Mouse (Mus musculus) Patski (cell line): Measurements from ENCODE around the gene Arf6. TPM values are rescaled to one million over a fixed set of nuclear protein-coding genes. Genes with fewer than 3 reads are reported as not detected.
A peak's percentile ranks its signal among the peaks of the same experiment; 100 is the strongest.
"Not testable (repeated sequence)": the region's sequence is repeated elsewhere in the genome, so short reads cannot be mapped to it uniquely, and the experiment has no call there.

Experiments
- ATAC-seq: fragments of 100-300 bp; one replicate; pipeline ENCODE4 v1.8.0; 2021
- CTCF ChIA-PET: fragments of 350-600 bp; sonication (Branson Sonifier 250); formaldehyde crosslinking; loops from one replicate; lab custom pipeline; 2022; ENCODE audit warnings: inconsistent platforms; lab: Charles Lee
- POLR2A ChIA-PET: fragments of 350-600 bp; sonication (Branson Sonifier 250); formaldehyde crosslinking; loops from one replicate; lab custom pipeline; 2022; ENCODE audit warnings: antibody characterized with exemption, inconsistent platforms; lab: Charles Lee
- DNase-seq: peaks from one replicate; pipeline ENCODE4 v3.0.0-alpha.2; 2011; ENCODE audit warnings: low read depth, low spot score
- H3K27me3 ChIP-seq: fragments of 371-371 bp; one replicate; pipeline ENCODE4 v1.5.1; 2021
- CTCF ChIP-seq: fragments of 100-300 bp; IDR thresholded peaks from one replicate; pipeline ENCODE4 v1.5.1; 2021
- in situ Hi-C: fragments of 300-500 bp; cut with MboI; formaldehyde crosslinking; loops from 3 replicates; pipeline ENCODE4 v1.11.1; 2018; ENCODE audit warnings: low pct_unique_long_range_greater_than_20kb, mixed read lengths
- polyA plus RNA-seq: library from polyadenylated mRNA; unstranded; gene quantifications from one replicate; pipeline ENCODE4 v1.2.3, GENCODE M21; 2021

Arf6 gene
- polyA plus RNA-seq, 1 experiment from 2014 or later, result 115 TPM

GRCm38 (mm10) chr12:69361919-69362318 is 10.0 kb upstream of the Arf6 start:
- in situ Hi-C loops, result loop anchor here (25.0 kb wide), 1 partner anchor 525 kb away; the partner anchor contains the start of genes Atl1 and Map4k5
- no peak for ATAC-seq
- CTCF ChIA-PET, result interaction anchor here (1.0 to 1.3 kb wide), 3 partner anchors 12 to 214 kb away, joined by 3 read pairs; no protein-coding TSS in a partner anchor

GRCm38 (mm10) chr12:69362388-69362787 is 9.6 kb upstream of the Arf6 start:
- no peaks in the 10 kb centered on the region for H3K27me3 ChIP-seq
- ChIA-PET POLR2A (interaction anchor here (0.6 to 0.8 kb wide), 3 partner anchors 15 to 220 kb away, joined by 3 to 5 read pairs (median 3); no protein-coding TSS in a partner anchor), CTCF (interaction anchor here (1.0 to 1.3 kb wide), 2 partner anchors 210 to 214 kb away, joined by 3 read pairs; no protein-coding TSS in a partner anchor)
- in situ Hi-C loops, result loop anchor here (25.0 kb wide), 1 partner anchor 525 kb away; the partner anchor contains the start of genes Atl1 and Map4k5
- ATAC-seq (no peak), DNase-seq (no peak)
- no peak for TF ChIP-seq CTCF

More at GRCm38 (mm10) chr12:69361919-69362318, 10.0 kb upstream of the Arf6 start:
- POLR2A ChIA-PET, result interaction anchor here (0.6 to 0.8 kb wide), 3 partner anchors 16 to 220 kb away, joined by 3 to 5 read pairs (median 3); no protein-coding TSS in a partner anchor
- no peak for TF ChIP-seq CTCF
- DNase-seq, result no peak
- H3K27me3 ChIP-seq, result no peaks in the 10 kb centered on the region

- CTCF ChIA-PET, result interaction anchor here (1.0 to 1.8 kb wide), 2 partner anchors 8 to 211 kb away, joined by 3 to 5 read pairs; no protein-coding TSS in a partner anchor
- not testable (repeated sequence) for DNase-seq
Measured at GRCm38 (mm10) chr12:69363110-69363509, 8.8 kb upstream of the Arf6 start.

GRCm38 (mm10) chr12:69363899-69364762 is 7.8 kb upstream of the Arf6 start:
- POLR2A ChIA-PET, result interaction anchor here (0.8 to 0.9 kb wide), 2 partner anchors 54 to 205 kb away, joined by 3 to 5 read pairs; no protein-coding TSS in a partner anchor
- no peak for DNase-seq
- no peaks in the 10 kb centered on the region for H3K27me3 ChIP-seq
- no peak for TF ChIP-seq CTCF
- peak; percentile 24 for ATAC-seq
- CTCF ChIA-PET, result interaction anchor here (0.9 to 1.8 kb wide), 5 partner anchors 9 to 216 kb away, joined by 3 to 5 read pairs (median 3); no protein-coding TSS in a partner anchor
- in situ Hi-C loops, result loop anchor here (25.0 kb wide), 1 partner anchor 523 kb away; the partner anchor contains the start of genes Atl1 and Map4k5

More at GRCm38 (mm10) chr12:69363110-69363509, 8.8 kb upstream of the Arf6 start:
- POLR2A ChIA-PET, result interaction anchor here (0.6 to 0.8 kb wide), 2 partner anchors 63 to 206 kb away, joined by 3 to 5 read pairs; no protein-coding TSS in a partner anchor
- in situ Hi-C loops, result loop anchor here (25.0 kb wide), 1 partner anchor 524 kb away; the partner anchor contains the start of genes Atl1 and Map4k5
- H3K27me3 ChIP-seq, ATAC-seq: not testable (repeated sequence)

- no peaks in the 10 kb centered on the region for H3K27me3 ChIP-seq
- CTCF ChIA-PET, result interaction anchor here (1.0 to 2.3 kb wide), 6 partner anchors 23 to 214 kb away, joined by 3 to 9 read pairs (median 4); no protein-coding TSS in a partner anchor
- in situ Hi-C loops, result loop anchor here (25.0 kb wide), 1 partner anchor 522 kb away; the partner anchor contains the start of genes Atl1 and Map4k5
- DNase-seq (no peak), ATAC-seq (no peak)
- POLR2A ChIA-PET, result no interaction called here
- no peak for TF ChIP-seq CTCF
Measured at GRCm38 (mm10) chr12:69365757-69366156, 6.2 kb upstream of the Arf6 start.

GRCm38 (mm10) chr12:69366424-69366823 is 5.5 kb upstream of the Arf6 start:
- DNase-seq (no peak), ATAC-seq (no peak)
- in situ Hi-C loops, result loop anchor here (25.0 kb wide), 1 partner anchor 521 kb away; the partner anchor contains the start of genes Atl1 and Map4k5
- no peak for TF ChIP-seq CTCF
- POLR2A ChIA-PET, result no interaction called here
- H3K27me3 ChIP-seq, result no peaks in the 10 kb centered on the region
- CTCF ChIA-PET, result interaction anchor here (0.6 to 2.3 kb wide), 6 partner anchors 9 to 210 kb away, joined by 3 to 9 read pairs (median 4); no protein-coding TSS in a partner anchor

- no peaks in the 10 kb centered on the region for H3K27me3 ChIP-seq
- ChIA-PET CTCF (interaction anchor here (1.1 to 2.3 kb wide), 3 partner anchors 16 to 209 kb away, joined by 5 to 9 read pairs (median 7); no protein-coding TSS in a partner anchor), POLR2A (interaction anchor here (0.6 kb wide), 2 partner anchors 9 to 57 kb away, joined by 3 read pairs; no protein-coding TSS in a partner anchor)
- DNase-seq (no peak), ATAC-seq (no peak)
- no peak for TF ChIP-seq CTCF
- in situ Hi-C loops, result loop anchor here (25.0 kb wide), 1 partner anchor 520 kb away; the partner anchor contains the start of genes Atl1 and Map4k5
Measured at GRCm38 (mm10) chr12:69367557-69367956, 4.4 kb upstream of the Arf6 start.

- TF ChIP-seq CTCF, result no peak
- POLR2A ChIA-PET, result interaction anchor here (0.6 kb wide), 1 partner anchor 30 kb away, joined by 3 read pairs; no protein-coding TSS in a partner anchor
- CTCF ChIA-PET, result interaction anchor here (1.0 kb wide), 1 partner anchor 204 kb away, joined by 4 read pairs; no protein-coding TSS in a partner anchor
- DNase-seq (no peak), ATAC-seq (no peak)
- no peaks in the 10 kb centered on the region for H3K27me3 ChIP-seq
- in situ Hi-C loops, result loop anchor here (25.0 kb wide), 1 partner anchor 516 kb away; the partner anchor contains the start of genes Atl1 and Map4k5
Measured at GRCm38 (mm10) chr12:69370936-69371335, 1.0 kb upstream of the Arf6 start.

GRCm38 (mm10) chr12:69371421-69371853 is 513 bp upstream of the Arf6 start:
- TF ChIP-seq CTCF, result no peak
- H3K27me3 ChIP-seq, result no peaks in the 10 kb centered on the region
- ATAC-seq, result peak; percentile 74
- ChIA-PET CTCF (interaction anchor here (1.0 kb wide), 1 partner anchor 204 kb away, joined by 4 read pairs; no protein-coding TSS in a partner anchor), POLR2A (interaction anchor here (1.5 kb wide), 1 partner anchor 20 kb away, joined by 3 read pairs; no protein-coding TSS in a partner anchor)
- DNase-seq, result no peak
- in situ Hi-C loops, result loop anchor here (25.0 kb wide), 1 partner anchor 516 kb away; the partner anchor contains the start of genes Atl1 and Map4k5
